Mouse (Mus musculus) bone marrow, adult 2 months (tissue): ENCODE results near the gene Crocc2.

Experiments
- CTCF ChIP-seq: fragments of 200-500 bp; IDR thresholded peaks from 2 replicates; pipeline ENCODE4 v1.5.1; 2011; ENCODE audit warnings: low read length, control low read depth; ENCODE audit not compliant: control insufficient read depth, insufficient read depth
- POLR2A ChIP-seq: fragments of 200-500 bp; IDR thresholded peaks from 2 replicates; pipeline ENCODE4 v1.6.1; 2011; ENCODE audit warnings: low read depth, mild to moderate bottlenecking, control low read depth, low read length, borderline replicate concordance; ENCODE audit not compliant: control insufficient read depth

- TF ChIP-seq POLR2A = no peak
- no peak for TF ChIP-seq CTCF
Measured at GRCm38 (mm10) chr1:93211549-93212220, 43.2 kb downstream of the Crocc2 start.
